Mouse (Mus musculus) liver, adult 2 months (tissue): ENCODE data around the gene Bach2. TPM values are rescaled to one million over a fixed set of nuclear protein-coding genes. Genes with fewer than 3 reads are reported as not detected.

Source experiments
- DNase-seq: peaks from one replicate; pipeline ENCODE4 v3.0.0-alpha.2; 2011; ENCODE audit warnings: low read depth, low spot score; ENCODE audit errors: extremely low read depth
- H3K27ac ChIP-seq: fragments of 200-500 bp; replicated peaks from 2 replicates; pipeline ENCODE4 v1.5.1; 2012; ENCODE audit warnings: low read depth, mild to moderate bottlenecking, control low read depth, inconsistent platforms, low read length; ENCODE audit not compliant: insufficient read depth
- H3K27me3 ChIP-seq: fragments of 200-500 bp; 2 replicates; pipeline ENCODE4 v1.6.1; 2012; ENCODE audit warnings: mild to moderate bottlenecking, moderate library complexity, low read length, inconsistent platforms; ENCODE audit not compliant: control insufficient read depth, insufficient read depth
- H3K36me3 ChIP-seq: fragments of 200-500 bp; 2 replicates; pipeline ENCODE4 v1.6.1; 2012; ENCODE audit warnings: low read length, inconsistent platforms; ENCODE audit not compliant: control insufficient read depth, insufficient read depth
- H3K4me1 ChIP-seq: fragments of 200-500 bp; 2 replicates; pipeline ENCODE4 v1.6.1; 2011; ENCODE audit warnings: low read length; ENCODE audit not compliant: control insufficient read depth, insufficient read depth
- H3K4me3 ChIP-seq: fragments of 200-500 bp; 2 replicates; pipeline ENCODE4 v1.5.1; 2011; ENCODE audit warnings: low read depth, mild to moderate bottlenecking, control low read depth, low read length, moderate library complexity; ENCODE audit not compliant: insufficient read depth
- H3K79me2 ChIP-seq: fragments of 200-500 bp; 2 replicates; pipeline ENCODE4 v1.6.1; 2012; ENCODE audit warnings: inconsistent platforms, mild to moderate bottlenecking, low read length, moderate library complexity; ENCODE audit not compliant: control insufficient read depth, insufficient read depth
- H3K9ac ChIP-seq: fragments of 200-500 bp; 2 replicates; pipeline ENCODE4 v1.6.1; 2012; ENCODE audit warnings: low read depth, mild to moderate bottlenecking, control low read depth, inconsistent platforms, low read length
- CTCF ChIP-seq: fragments of 200-500 bp; IDR thresholded peaks from 2 replicates; pipeline ENCODE4 v1.5.1; 2011; ENCODE audit warnings: low read depth, low read length, control low read depth
- POLR2A ChIP-seq: fragments of 200-500 bp; IDR thresholded peaks from 2 replicates; pipeline ENCODE4 v1.6.1; 2011; ENCODE audit warnings: low read length, control low read depth; ENCODE audit not compliant: insufficient read depth; ENCODE audit errors: extremely low read depth
- WGBS: fragments of 180-500 bp; shearing (Covaris S2); methylation state at CpG from one replicate; pipeline ENCODE4 v1.1.7; 2018; 5-methylcytosine and 5-hydroxymethylcytosine counted together
- polyA plus RNA-seq: library from polyadenylated mRNA; depleted of rRNA; stranded (reverse); fragments of >200 nt; gene quantifications from 2 replicates; pipeline ENCODE4 v1.2.3, GENCODE M21; 2012
- total RNA-seq: library from RNA; depleted of rRNA; stranded (reverse); fragments of >200 nt; gene quantifications from 2 replicates; pipeline ENCODE4 v1.2.3, GENCODE M21; 2014

Gene Bach2
- total and polyA plus RNA-seq, 2 experiments = 2.1 to 6.0 TPM

DNA sequence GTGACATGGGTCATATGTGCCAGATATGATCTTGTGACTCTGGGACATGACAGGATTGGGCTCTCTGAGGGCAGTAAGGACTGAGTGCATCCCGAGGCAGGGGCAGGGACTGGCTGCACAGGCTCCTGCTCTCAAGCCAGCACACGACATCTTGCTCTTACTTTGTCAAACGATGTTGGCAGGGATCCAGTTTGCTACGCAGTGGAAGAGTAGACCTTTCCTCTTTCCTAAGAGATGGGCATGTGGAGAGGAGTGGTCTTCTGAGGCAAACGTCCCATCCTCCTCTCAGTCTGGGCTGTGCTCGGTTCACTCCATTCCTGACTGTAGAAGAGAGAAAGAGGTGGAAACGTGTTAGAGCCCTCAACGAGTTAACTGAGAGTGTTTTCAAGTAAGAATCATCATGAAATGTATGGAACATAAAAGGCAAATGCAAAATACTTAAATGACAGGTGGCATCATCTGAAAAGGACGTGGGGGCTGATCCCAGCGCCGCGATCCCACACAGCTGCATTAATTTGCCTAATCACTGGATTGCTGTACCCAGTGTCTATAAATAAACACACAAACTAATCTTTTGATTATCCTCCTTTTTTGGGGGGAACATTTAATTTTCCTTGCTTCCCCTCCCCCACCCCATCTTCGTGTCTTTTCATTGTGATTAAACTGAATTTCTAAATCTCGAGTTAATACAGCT, 150.7 kb downstream of the Bach2 start:
- Histone ChIP-seq H3K27ac (no peak overlapping the region), H3K4me3 (no peak overlapping the region), H3K9ac (no peak overlapping the region), H3K4me1 (no peaks in the 10 kb centered on the region), H3K27me3 (no peaks in the 10 kb centered on the region), H3K36me3 (no peaks in the 10 kb centered on the region), H3K79me2 (no peaks in the 10 kb centered on the region)
- DNase-seq = no peak
- WGBS = 83% methylated on average over 14 of the region's 14 CpGs
- no peak for TF ChIP-seq POLR2A
- TF ChIP-seq CTCF = no peak

DNA sequence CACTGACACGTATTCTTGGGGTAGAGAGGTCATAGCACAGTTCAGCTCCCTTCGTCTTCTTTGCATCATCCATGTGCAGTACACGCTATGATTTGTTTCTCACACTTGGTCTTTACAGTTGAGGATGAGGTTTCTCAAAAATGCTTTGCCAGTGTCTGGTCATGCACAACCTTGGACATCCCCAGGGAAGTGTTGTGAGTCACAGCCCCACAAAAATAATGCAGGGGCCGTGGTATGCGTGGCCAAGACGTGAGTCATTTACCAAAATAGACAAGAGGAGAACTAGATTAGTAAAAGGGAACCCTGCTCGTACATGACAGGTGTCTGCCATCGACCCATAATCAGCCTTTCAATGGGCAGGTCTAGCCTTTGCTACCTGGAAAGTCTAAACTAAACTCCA, 152.7 kb downstream of the Bach2 start:
- TF ChIP-seq CTCF = no peak
- no peak for TF ChIP-seq POLR2A
- no peaks in the 10 kb centered on the region for H3K4me1 ChIP-seq
- no peak overlapping the region for H3K9ac ChIP-seq
- DNase-seq = no peak
- no peaks in the 10 kb centered on the region for H3K79me2 ChIP-seq
- no peak overlapping the region for H3K27ac ChIP-seq
- H3K27me3 ChIP-seq = no peaks in the 10 kb centered on the region
- no peaks in the 10 kb centered on the region for H3K36me3 ChIP-seq
- 94% methylated on average over 8 of the region's 8 CpGs for WGBS
- no peak overlapping the region for H3K4me3 ChIP-seq

DNA sequence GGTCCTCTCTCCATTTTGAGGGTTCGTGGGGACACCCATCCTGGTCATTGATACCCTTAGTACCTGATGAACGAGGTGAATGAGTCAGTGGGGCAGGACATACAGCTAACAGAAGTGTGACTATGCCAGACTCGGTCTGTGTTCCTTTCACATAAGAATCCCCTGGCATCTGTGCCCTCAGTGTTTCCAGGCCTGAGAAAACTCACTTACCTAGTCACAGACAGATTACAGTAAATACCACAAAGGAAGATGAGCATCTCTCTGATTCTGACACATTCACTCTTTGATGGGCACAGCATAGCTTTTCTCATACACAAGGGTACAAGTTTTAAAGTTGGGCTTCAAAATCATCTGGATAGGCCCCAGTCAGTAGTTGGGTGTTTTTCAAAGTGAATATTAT, 154.6 kb downstream of the Bach2 start:
- 87% methylated on average over 3 of the region's 3 CpGs for WGBS
- TF ChIP-seq CTCF (no peak), POLR2A (no peak)

DNA sequence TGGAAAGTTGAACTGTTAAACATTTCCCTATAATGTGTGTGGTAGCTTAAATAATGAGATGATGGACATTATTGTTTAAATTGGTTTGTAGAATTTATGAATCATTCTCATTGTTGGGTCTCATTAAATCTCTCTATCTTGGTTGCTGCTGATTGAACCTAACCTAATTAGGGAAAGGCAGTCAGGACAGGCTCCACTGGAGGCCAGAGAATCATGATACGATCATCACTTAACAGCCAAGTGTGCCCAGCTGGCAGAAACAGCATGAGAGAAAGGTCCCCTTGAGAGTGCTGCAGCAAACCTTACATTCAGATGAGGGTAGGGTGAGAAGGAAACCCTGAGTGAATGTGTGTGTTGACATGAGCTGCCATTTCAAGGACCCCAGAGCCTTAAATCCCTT, 155.3 kb downstream of the Bach2 start:
- H3K27ac ChIP-seq = no peak overlapping the region
- DNase-seq = no peak
- 97% methylated on average over 1 of the region's 1 CpGs for WGBS

More for the DNA sequence above, 154.6 kb downstream of the Bach2 start:
- Histone ChIP-seq H3K79me2 (no peaks in the 10 kb centered on the region), H3K36me3 (no peaks in the 10 kb centered on the region), H3K27ac (no peak overlapping the region), H3K4me1 (no peaks in the 10 kb centered on the region), H3K9ac (no peak overlapping the region), H3K27me3 (no peaks in the 10 kb centered on the region), H3K4me3 (no peak overlapping the region)
- no peak for DNase-seq

DNA sequence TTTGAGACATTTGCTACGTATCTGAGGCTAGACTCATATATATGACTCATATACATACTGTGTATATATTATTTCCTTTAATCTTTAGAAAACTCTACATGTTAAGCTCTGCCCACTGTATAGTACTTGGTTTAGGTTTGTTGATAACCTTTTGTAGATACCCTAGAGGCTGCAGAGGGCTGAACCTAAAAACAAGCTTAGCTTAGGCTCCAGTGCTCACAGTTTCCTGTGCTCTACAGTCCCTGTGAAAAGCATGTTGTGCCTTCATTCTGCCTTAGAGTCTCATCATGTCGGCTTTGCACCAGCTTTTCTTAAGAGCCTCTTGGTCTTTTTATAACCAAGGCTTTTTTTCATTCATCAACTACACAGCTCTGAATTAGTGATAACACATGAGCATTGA, 156.2 kb downstream of the Bach2 start:
- H3K4me1 ChIP-seq = no peaks in the 10 kb centered on the region
- no peak overlapping the region for H3K4me3 ChIP-seq
- H3K27me3 ChIP-seq = no peaks in the 10 kb centered on the region
- no peaks in the 10 kb centered on the region for H3K79me2 ChIP-seq
- H3K36me3 ChIP-seq = no peaks in the 10 kb centered on the region
- 90% methylated on average over 2 of the region's 2 CpGs for WGBS
- H3K27ac ChIP-seq = no peak overlapping the region
- no peak overlapping the region for H3K9ac ChIP-seq
- no peak for DNase-seq
- TF ChIP-seq POLR2A (no peak), CTCF (no peak)

More for the DNA sequence above, 155.3 kb downstream of the Bach2 start:
- TF ChIP-seq POLR2A (no peak), CTCF (no peak)
- Histone ChIP-seq H3K9ac (no peak overlapping the region), H3K36me3 (no peaks in the 10 kb centered on the region), H3K27me3 (no peaks in the 10 kb centered on the region), H3K4me3 (no peak overlapping the region), H3K79me2 (no peaks in the 10 kb centered on the region), H3K4me1 (no peaks in the 10 kb centered on the region)

DNA sequence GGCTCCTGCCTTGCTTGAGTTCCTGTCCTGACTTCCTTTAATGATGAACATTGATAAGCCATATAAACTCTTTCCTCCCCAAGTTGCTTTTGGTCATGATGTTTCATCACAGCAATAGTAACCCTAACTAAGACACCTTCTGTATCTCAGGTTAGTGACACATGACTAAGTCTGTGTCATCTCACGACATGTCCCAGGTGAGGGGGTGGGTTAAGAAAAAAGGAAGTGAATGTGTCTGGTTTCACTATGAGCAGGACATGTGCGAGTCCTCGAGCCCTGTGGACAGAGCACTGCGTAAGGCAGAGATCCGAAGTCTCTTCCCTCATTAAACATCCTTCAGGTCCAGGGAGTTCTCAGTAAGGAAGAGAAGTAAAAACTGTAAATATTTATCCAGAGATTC, 162.9 kb downstream of the Bach2 start:
- 89% methylated on average over 5 of the region's 5 CpGs for WGBS
- Histone ChIP-seq H3K4me1 (no peaks in the 10 kb centered on the region), H3K9ac (no peak overlapping the region), H3K27me3 (no peaks in the 10 kb centered on the region), H3K79me2 (0 out of 2 replicates have a peak, but pooled peaks cover 2% of the 10 kb centered on the region), H3K27ac (no peak overlapping the region), H3K4me3 (no peak overlapping the region), H3K36me3 (no peaks in the 10 kb centered on the region)
- no peak for DNase-seq
- no peak for TF ChIP-seq CTCF
- no peak for TF ChIP-seq POLR2A
